Mouse (Mus musculus): ENCODE measurements around the gene Spdef. TPM values are rescaled to one million over a fixed set of nuclear protein-coding genes. Genes with fewer than 3 reads are reported as not detected.
A peak's percentile ranks its signal among the peaks of the same experiment; 100 is the strongest.

Gene Spdef
- polyA plus RNA-seq, 1 experiment: 57.5 TPM

DNA sequence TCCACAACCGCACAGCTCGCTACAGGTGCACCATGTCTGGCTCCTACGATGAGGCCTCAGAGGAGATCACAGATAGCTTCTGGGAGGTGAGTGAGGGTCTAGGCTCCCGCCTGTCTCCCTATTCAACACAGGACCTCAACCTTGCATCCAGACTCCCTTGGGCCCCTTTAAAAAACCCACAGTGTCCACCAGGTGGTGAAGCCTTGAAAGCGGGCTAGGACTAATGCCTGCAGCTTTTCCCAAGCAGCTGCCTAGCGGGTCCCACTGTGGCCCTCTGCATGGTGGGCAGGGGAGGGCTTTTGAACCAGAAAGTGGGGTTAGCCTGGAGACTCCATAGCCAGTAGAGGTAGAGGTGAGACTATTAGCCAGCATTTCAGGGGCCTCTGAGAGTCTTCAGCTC is 26.9 kb downstream of the Spdef start:
- TF ChIP-seq POLR2A (IDR thresholded peaks at IDR 0.05; ENCODE audit: low read depth, low read length): no peak
- no peak overlapping the region for H3K4me3 ChIP-seq (ENCODE audit: low read depth, low read length)
- WGBS: 89% methylated on average over 6 of the region's 6 CpGs
- H3K36me3 ChIP-seq (ENCODE audit: control insufficient read depth, insufficient read depth, low read length): no peaks in the 10 kb centered on the region
- no peak overlapping the region for H3K27ac ChIP-seq (ENCODE audit: insufficient read depth, low read depth, low read length)
- H3K4me1 ChIP-seq (ENCODE audit: control insufficient read depth, insufficient read depth, insufficient read length, low read length): peaks cover 3% of the 10 kb centered on the region
- H3K27me3 ChIP-seq (ENCODE audit: control insufficient read depth, insufficient read depth, low read length): 0 out of 2 replicates have a peak, but pooled peaks cover 2% of the 10 kb centered on the region

DNA sequence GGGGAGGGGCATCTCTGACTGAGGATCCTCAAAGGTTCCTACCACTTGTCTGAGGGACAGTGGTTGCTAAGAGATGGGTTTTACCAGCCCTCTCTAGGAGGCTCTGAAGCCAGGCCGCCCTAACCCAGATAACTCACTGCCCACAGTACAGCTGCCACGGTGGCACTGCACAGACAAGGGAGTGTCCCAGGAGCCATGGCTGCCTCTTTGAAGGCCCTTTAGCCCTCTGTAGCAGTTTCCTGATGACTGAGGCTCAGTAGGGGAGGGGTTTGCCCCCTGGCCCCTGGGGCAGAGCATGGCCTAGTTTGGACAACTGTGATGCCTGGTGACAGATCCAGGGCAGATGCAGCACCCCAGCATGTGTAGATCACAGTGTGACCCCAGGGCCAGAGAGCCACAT is 27.9 kb downstream of the Spdef start:
- no peak overlapping the region for H3K4me3 ChIP-seq (ENCODE audit: low read depth, low read length)
- WGBS: 72% methylated on average over 2 of the region's 2 CpGs
- no peak overlapping the region for H3K27ac ChIP-seq (ENCODE audit: insufficient read depth, low read depth, low read length)
- H3K4me1 ChIP-seq (ENCODE audit: control insufficient read depth, insufficient read depth, insufficient read length, low read length): peaks cover 3% of the 10 kb centered on the region
- H3K27me3 ChIP-seq (ENCODE audit: control insufficient read depth, insufficient read depth, low read length): no peaks in the 10 kb centered on the region
- TF ChIP-seq POLR2A (IDR thresholded peaks at IDR 0.05; ENCODE audit: low read depth, low read length) (no peak), CTCF (IDR thresholded peaks at IDR 0.05; ENCODE audit: extremely low read depth, insufficient read length, insufficient replicate concordance, low read depth, low read length) (no peak)
- H3K36me3 ChIP-seq (ENCODE audit: control insufficient read depth, insufficient read depth, low read length): no peaks in the 10 kb centered on the region

GRCm38 (mm10) chr17:27699641-27700244 is 29.0 kb downstream of the Spdef start:
- Histone ChIP-seq H3K27ac (ENCODE audit: insufficient read depth, low read depth, low read length) (no peak overlapping the region), H3K27me3 (ENCODE audit: control insufficient read depth, insufficient read depth, low read length) (no peaks in the 10 kb centered on the region), H3K36me3 (ENCODE audit: control insufficient read depth, insufficient read depth, low read length) (no peaks in the 10 kb centered on the region), H3K4me3 (ENCODE audit: low read depth, low read length) (no peak overlapping the region), H3K4me1 (ENCODE audit: control insufficient read depth, insufficient read depth, insufficient read length, low read length) (peaks cover 3% of the 10 kb centered on the region)
- TF ChIP-seq POLR2A (IDR thresholded peaks at IDR 0.05; ENCODE audit: low read depth, low read length) (no peak), CTCF (IDR thresholded peaks at IDR 0.05; ENCODE audit: extremely low read depth, insufficient read length, insufficient replicate concordance, low read depth, low read length) (no peak)
- WGBS: 85% methylated on average over 17 of the region's 17 CpGs

GRCm38 (mm10) chr17:27690993-27691693 is 37.6 kb downstream of the Spdef start:
- TF ChIP-seq CTCF (IDR thresholded peaks at IDR 0.05; ENCODE audit: extremely low read depth, insufficient read length, insufficient replicate concordance, low read depth, low read length) (no peak), POLR2A (IDR thresholded peaks at IDR 0.05; ENCODE audit: low read depth, low read length) (no peak)
- Histone ChIP-seq H3K27me3 (ENCODE audit: control insufficient read depth, insufficient read depth, low read length) (peaks cover 7% of the 10 kb centered on the region), H3K36me3 (ENCODE audit: control insufficient read depth, insufficient read depth, low read length) (no peaks in the 10 kb centered on the region), H3K27ac (ENCODE audit: insufficient read depth, low read depth, low read length) (no peak overlapping the region), H3K4me1 (ENCODE audit: control insufficient read depth, insufficient read depth, insufficient read length, low read length) (no peaks in the 10 kb centered on the region), H3K4me3 (ENCODE audit: low read depth, low read length) (no peak overlapping the region)
- WGBS: 72% methylated on average over 14 of the region's 14 CpGs

DNA sequence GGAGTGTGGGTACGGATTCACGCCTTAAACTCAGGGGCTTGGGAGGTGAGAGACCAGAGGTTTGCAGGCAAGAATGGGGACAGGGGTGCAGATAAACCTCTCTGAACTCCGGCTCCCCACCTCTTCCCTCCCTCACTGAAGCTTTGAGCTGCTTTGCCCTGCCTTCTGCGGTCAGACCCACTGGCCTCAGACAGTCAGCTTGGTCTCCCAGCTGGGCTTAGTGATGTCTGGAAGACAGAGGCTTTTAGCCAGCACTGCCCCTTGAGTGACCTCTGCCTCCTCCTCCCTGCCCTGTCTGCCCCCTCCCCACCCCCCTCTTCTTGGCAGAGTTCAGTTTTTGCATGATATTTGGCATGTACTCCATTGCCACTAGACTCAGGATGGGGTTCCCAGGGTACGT is 42.4 kb downstream of the Spdef start:
- 61% methylated on average over 5 of the region's 5 CpGs for WGBS
- TF ChIP-seq CTCF (IDR thresholded peaks at IDR 0.05; ENCODE audit: extremely low read depth, insufficient read length, insufficient replicate concordance, low read depth, low read length) (no peak), POLR2A (IDR thresholded peaks at IDR 0.05; ENCODE audit: low read depth, low read length) (no peak)
- H3K4me1 ChIP-seq (ENCODE audit: control insufficient read depth, insufficient read depth, insufficient read length, low read length): peaks cover 7% of the 10 kb centered on the region; the same call in 1 of the 2 replicates
- H3K27ac ChIP-seq (ENCODE audit: insufficient read depth, low read depth, low read length): no peak overlapping the region
- H3K36me3 ChIP-seq (ENCODE audit: control insufficient read depth, insufficient read depth, low read length): no peaks in the 10 kb centered on the region
- H3K4me3 ChIP-seq (ENCODE audit: low read depth, low read length): no peak overlapping the region
- peaks cover 29% of the 10 kb centered on the region for H3K27me3 ChIP-seq (ENCODE audit: control insufficient read depth, insufficient read depth, low read length)

- peaks cover 7% of the 10 kb centered on the region; the same call in 1 of the 2 replicates for H3K4me1 ChIP-seq (ENCODE audit: control insufficient read depth, insufficient read depth, insufficient read length, low read length)
- no peaks in the 10 kb centered on the region for H3K36me3 ChIP-seq (ENCODE audit: control insufficient read depth, insufficient read depth, low read length)
- no peak for TF ChIP-seq CTCF (IDR thresholded peaks at IDR 0.05; ENCODE audit: extremely low read depth, insufficient read length, insufficient replicate concordance, low read depth, low read length)
- TF ChIP-seq POLR2A (IDR thresholded peaks at IDR 0.05; ENCODE audit: low read depth, low read length): no peak
- no peak overlapping the region for H3K27ac ChIP-seq (ENCODE audit: insufficient read depth, low read depth, low read length)
- WGBS: 4% methylated on average over 11 of the region's 11 CpGs
- peak overlapping the region; percentile 29; the same call in 1 of the 2 replicates for H3K4me3 ChIP-seq (ENCODE audit: low read depth, low read length)
- peaks cover 29% of the 10 kb centered on the region for H3K27me3 ChIP-seq (ENCODE audit: control insufficient read depth, insufficient read depth, low read length)
These were observed 43.2 kb downstream of the Spdef start for GRCm38 (mm10) chr17:27685550-27685913.

DNA sequence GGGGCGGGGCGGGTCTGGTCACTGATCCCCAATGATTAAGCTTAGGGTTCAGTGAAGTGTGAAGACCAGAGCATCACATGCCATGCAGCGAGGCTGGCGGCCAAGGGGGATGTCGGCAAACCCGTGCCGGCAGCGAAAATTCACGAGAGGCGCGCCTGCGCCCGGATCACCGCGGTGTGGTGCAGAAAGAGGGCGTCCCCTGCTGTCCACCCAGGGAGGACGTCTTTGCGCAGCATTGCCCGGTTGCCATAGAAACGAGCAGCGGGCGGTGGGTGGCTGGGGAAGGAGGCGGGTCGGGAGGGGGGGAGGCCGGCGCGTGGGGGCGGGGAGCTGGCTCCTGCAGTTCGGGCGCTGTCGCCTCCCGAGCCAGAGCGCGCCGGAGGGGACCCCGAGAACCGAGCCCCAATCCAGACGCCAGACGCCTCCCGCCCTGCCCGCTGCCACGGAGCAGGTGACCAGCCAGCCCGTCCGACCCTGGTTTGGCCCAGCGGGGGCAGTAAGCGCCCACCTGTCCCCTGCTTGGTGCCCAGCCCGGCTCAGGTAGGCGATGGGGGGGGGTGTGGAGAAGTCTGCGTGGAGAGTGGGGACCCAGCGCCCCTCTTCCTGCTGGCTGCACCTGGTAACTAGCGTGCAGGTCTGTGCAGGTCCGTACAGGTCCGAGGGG is 43.7 kb downstream of the Spdef start:
- Histone ChIP-seq H3K27ac (ENCODE audit: insufficient read depth, low read depth, low read length) (no peak overlapping the region), H3K4me3 (ENCODE audit: low read depth, low read length) (peak overlapping the region; percentile 29; the same call in 1 of the 2 replicates), H3K27me3 (ENCODE audit: control insufficient read depth, insufficient read depth, low read length) (peaks cover 29% of the 10 kb centered on the region), H3K4me1 (ENCODE audit: control insufficient read depth, insufficient read depth, insufficient read length, low read length) (peaks cover 7% of the 10 kb centered on the region; the same call in 1 of the 2 replicates), H3K36me3 (ENCODE audit: control insufficient read depth, insufficient read depth, low read length) (no peaks in the 10 kb centered on the region)
- 1% methylated on average over 53 of the region's 53 CpGs for WGBS
- TF ChIP-seq POLR2A (IDR thresholded peaks at IDR 0.05; ENCODE audit: low read depth, low read length): no peak
- TF ChIP-seq CTCF (IDR thresholded peaks at IDR 0.05; ENCODE audit: extremely low read depth, insufficient read length, insufficient replicate concordance, low read depth, low read length): no peak
